11 mouse cellular contexts compared by ENCODE assay signal in the genomic region with DNA sequence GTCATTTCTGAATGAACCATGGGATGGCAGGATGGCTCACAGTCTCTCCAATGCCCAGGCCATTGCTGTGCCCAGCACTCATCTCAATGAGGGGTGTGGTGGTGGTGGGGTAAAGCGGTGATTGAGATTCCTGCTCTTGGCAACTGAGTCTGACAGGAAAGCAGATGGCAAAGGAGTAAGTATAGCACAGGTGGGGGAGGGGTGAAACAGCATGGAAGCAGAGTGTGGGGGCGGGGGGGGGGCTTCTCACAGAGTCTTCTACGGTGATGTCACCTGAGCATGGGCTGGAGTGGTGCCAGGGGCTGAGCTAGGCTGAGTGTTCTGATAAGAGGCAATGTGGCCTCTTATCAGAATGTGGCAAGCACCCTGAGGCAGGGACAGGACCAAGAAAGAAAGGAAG. TPM values are rescaled to one million over a fixed set of nuclear protein-coding genes. Genes with fewer than 3 reads are reported as not detected.
A peak's percentile ranks its signal among the peaks of the same experiment; 100 is the strongest.
DNase-seq lines count a peak whose midpoint lies in the region; ATAC-seq lines count a peak whose summit lies in the region.
"Had no signal": no experiment of that assay in that cellular context is flagged by ENCODE, and none has a peak within 500 bp of the region (broad histone marks: within the 10 kb centered on the region; RNA-seq: fewer than 3 reads in every experiment).

No protein-coding gene starts in this region.

- H3K4me1 ChIP-seq in hindbrain, embryonic 10.5 days (replicated peaks), result peaks cover 40% of the 10 kb centered on the region
- peaks cover 33% of the 10 kb centered on the region for H3K4me1 ChIP-seq in hindbrain, embryonic 12.5 days
- peaks cover 66% of the 10 kb centered on the region for H3K4me1 ChIP-seq in heart, embryonic 15.5 days (replicated peaks)
- H3K4me1 ChIP-seq in stomach, embryonic 15.5 days, result peaks cover 61% of the 10 kb centered on the region

- no peak for ATAC-seq in hindbrain, embryonic 12.5 days (ENCODE audit: low FRiP score)
- peak; percentile 59 for ATAC-seq in heart, embryonic 15.5 days (replicated peaks; ENCODE audit: insufficient number of reproducible peaks, insufficient read depth, low FRiP score, low read depth)
- ATAC-seq in stomach, embryonic 15.5 days (ENCODE audit: insufficient read depth, low FRiP score, low read depth), result no peak

- no peak overlapping the region for H3K9ac ChIP-seq in hindbrain, embryonic 12.5 days
- no peak overlapping the region; the same call in 1 of the 2 replicates for H3K9ac ChIP-seq in heart, embryonic 15.5 days
- H3K9ac ChIP-seq in stomach, embryonic 15.5 days, result no peak overlapping the region
- H3K9ac ChIP-seq: limb, embryonic 13.5 days had no signal

- no peak for DNase-seq in hindbrain, embryonic 10.5 days (ENCODE audit: low spot score)
- peak; percentile 65 for DNase-seq in testis, postnatal 10 days (ENCODE audit: low spot score)
- no peak for DNase-seq in testis, postnatal 14 days (ENCODE audit: low spot score)
- no peak for DNase-seq in embryo, embryonic 10.5 days (ENCODE audit: low spot score)
- DNase-seq in adrenal gland, adult 8-10 months, result no peak
- DNase-seq: kidney, postnatal 36 days had no signal

- no peaks in the 10 kb centered on the region for H3K36me3 ChIP-seq in hindbrain, embryonic 10.5 days
- no peaks in the 10 kb centered on the region for H3K36me3 ChIP-seq in hindbrain, embryonic 12.5 days
- no peaks in the 10 kb centered on the region for H3K36me3 ChIP-seq in heart, embryonic 15.5 days
- no peaks in the 10 kb centered on the region for H3K36me3 ChIP-seq in stomach, embryonic 15.5 days
- H3K36me3 ChIP-seq: limb, embryonic 13.5 days had no signal

- peak overlapping the region; percentile 59; the same call in 1 of the 2 replicates for H3K27ac ChIP-seq in hindbrain, embryonic 10.5 days
- H3K27ac ChIP-seq in hindbrain, embryonic 12.5 days, result no peak overlapping the region
- H3K27ac ChIP-seq in heart, embryonic 15.5 days, result peak overlapping the region; percentile 88
- peak overlapping the region; percentile 31 for H3K27ac ChIP-seq in stomach, embryonic 15.5 days
- H3K27ac ChIP-seq: limb, embryonic 13.5 days had no signal

- no peaks in the 10 kb centered on the region for H3K27me3 ChIP-seq in hindbrain, embryonic 10.5 days (ENCODE audit: insufficient read depth, poor library complexity, severe bottlenecking)
- no peaks in the 10 kb centered on the region; the same call in 1 of the 2 replicates for H3K27me3 ChIP-seq in hindbrain, embryonic 12.5 days
- no peaks in the 10 kb centered on the region for H3K27me3 ChIP-seq in heart, embryonic 15.5 days
- H3K27me3 ChIP-seq in stomach, embryonic 15.5 days (replicated peaks), result no peaks in the 10 kb centered on the region
- H3K27me3 ChIP-seq: limb, embryonic 13.5 days had no signal

- no peaks in the 10 kb centered on the region for H3K9me3 ChIP-seq in hindbrain, embryonic 10.5 days
- H3K9me3 ChIP-seq in hindbrain, embryonic 12.5 days (replicated peaks), result no peaks in the 10 kb centered on the region
- no peaks in the 10 kb centered on the region for H3K9me3 ChIP-seq in heart, embryonic 15.5 days (replicated peaks)
- no peaks in the 10 kb centered on the region for H3K9me3 ChIP-seq in stomach, embryonic 15.5 days
- H3K9me3 ChIP-seq: limb, embryonic 13.5 days had no signal

- 54% methylated on average over 3 of the region's 3 CpGs for WGBS in hindbrain, embryonic 10.5 days
- 62% methylated on average over 3 of the region's 3 CpGs for WGBS in hindbrain, embryonic 12.5 days
- WGBS in heart, embryonic 15.5 days, result 14% methylated on average over 3 of the region's 3 CpGs
- 41% methylated on average over 3 of the region's 3 CpGs for WGBS in stomach, embryonic 15.5 days

- no peak overlapping the region for H3K4me2 ChIP-seq in hindbrain, embryonic 12.5 days (replicated peaks)
- H3K4me2 ChIP-seq in heart, embryonic 15.5 days, result peak overlapping the region; percentile 34
- no peak overlapping the region for H3K4me2 ChIP-seq in stomach, embryonic 15.5 days
- H3K4me2 ChIP-seq: limb, embryonic 13.5 days had no signal

- H3K4me3 ChIP-seq in hindbrain, embryonic 10.5 days, result no peak overlapping the region
- no peak overlapping the region for H3K4me3 ChIP-seq in hindbrain, embryonic 12.5 days
- H3K4me3 ChIP-seq in heart, embryonic 15.5 days, result no peak overlapping the region
- H3K4me3 ChIP-seq in stomach, embryonic 15.5 days (replicated peaks), result no peak overlapping the region
- H3K4me3 ChIP-seq: limb, embryonic 13.5 days; myocyte had no signal

RNA-seq across cellular contexts. Expression of a gene that starts 52.6 kb away (rescaled TPM):
- 0.07 and 0.16 TPM in 2 replicates for polyA plus RNA-seq in hindbrain, embryonic 10.5 days (2016; fragmentation: Nextera tagmentation; extraction: Ambion mirVana)
- polyA plus RNA-seq in hindbrain, embryonic 12.5 days (2016; fragmentation: Nextera tagmentation; extraction: Ambion mirVana), result 0.40 and 0.59 TPM in 2 replicates
- 2.5 and 2.7 TPM in 2 replicates for polyA plus RNA-seq in heart, embryonic 15.5 days (2015; fragmentation: Nextera tagmentation; extraction: Ambion mirVana)
- 2.5 and 2.6 TPM in 2 replicates for polyA plus RNA-seq in stomach, embryonic 15.5 days (2015; fragmentation: Nextera tagmentation; extraction: Ambion mirVana)
- total RNA-seq in adrenal gland, adult 8-10 months (2022), result 10 to 100 TPM; 36.0 to 59.9 (median 52.3) TPM
